In the genomic region with DNA sequence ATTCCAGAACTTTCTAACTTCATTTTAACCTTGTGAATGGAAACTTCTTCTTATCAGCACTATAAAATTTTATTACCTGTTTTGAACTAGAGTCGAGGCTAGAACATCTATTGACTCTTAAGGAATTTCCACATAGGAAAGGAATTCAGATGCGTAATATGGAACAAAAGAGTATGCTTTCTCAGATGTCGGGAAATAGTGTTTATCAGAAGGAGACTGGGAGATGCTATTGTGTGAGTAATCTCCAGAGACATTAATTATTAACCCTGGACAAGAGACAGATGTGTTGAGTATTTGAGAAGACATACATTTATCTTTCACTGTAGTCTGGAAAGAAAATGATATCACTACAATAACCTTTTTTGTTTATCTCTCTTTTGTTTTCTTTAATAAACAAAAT, we compare ENCODE assay signal across 22 mouse cellular contexts.
DNase-seq lines count a peak whose midpoint lies in the region; ATAC-seq and TF ChIP-seq lines count a peak whose summit lies in the region.
"Had no signal": no experiment of that assay in that cellular context is flagged by ENCODE, and none has a peak within 500 bp of the region (broad histone marks: within the 10 kb centered on the region; RNA-seq: fewer than 3 reads in every experiment).

No protein-coding gene starts in this region.

- H3K4me3 ChIP-seq in intestine, embryonic 16.5 days (ENCODE audit: low read length) = no peak overlapping the region
- H3K4me3 ChIP-seq in intestine, embryonic 15.5 days (replicated peaks) = no peak overlapping the region
- H3K4me3 ChIP-seq in intestine, postnatal 0 days (ENCODE audit: low read depth, low read length) = no peak overlapping the region

- no peak overlapping the region for H3K9ac ChIP-seq in intestine, embryonic 16.5 days (ENCODE audit: low read depth, low read length)
- no peak overlapping the region for H3K9ac ChIP-seq in intestine, embryonic 15.5 days
- no peak overlapping the region for H3K9ac ChIP-seq in intestine, postnatal 0 days (ENCODE audit: low read depth, low read length)

- CTCF ChIA-PET in Patski (lab: Charles Lee) = no interaction called here

- no peaks in the 10 kb centered on the region for H3K36me3 ChIP-seq in intestine, embryonic 16.5 days (ENCODE audit: control insufficient read depth, insufficient read depth, low read length)
- no peaks in the 10 kb centered on the region for H3K36me3 ChIP-seq in intestine, embryonic 15.5 days
- H3K36me3 ChIP-seq in intestine, postnatal 0 days (ENCODE audit: control insufficient read depth, insufficient read depth) = no peaks in the 10 kb centered on the region
- H3K36me3 ChIP-seq: G1E had no signal

- POLR2A ChIA-PET in Patski (lab: Charles Lee) = no interaction called here

- ATAC-seq in intestine, embryonic 16.5 days = peak; percentile 79
- no peak; the same call in 1 of the 2 replicates for ATAC-seq in intestine, embryonic 15.5 days
- peak; percentile 51 for ATAC-seq in Patski
- ATAC-seq in intestine, postnatal 0 days = peak; percentile 28; the same call in 1 of the 2 replicates
- no peak for ATAC-seq in inflammation-experienced regulatory T-cells, adult 6 months
- ATAC-seq in erythroblast, adult 5-6 weeks (replicated peaks; ENCODE audit: low FRiP score, poor library complexity, severe bottlenecking) = no peak
- ATAC-seq: activated CD4-positive, CD25-positive, alpha-beta regulatory T cell, adult 4 months; CD4-positive, CD25-positive, alpha-beta regulatory T cell, adult 4 months had no signal

- in situ Hi-C loops in Patski (cut with MboI; ENCODE audit: low pct_unique_long_range_greater_than_20kb) = no loop called here

- H3K9me3 ChIP-seq in intestine, embryonic 16.5 days (ENCODE audit: control insufficient read depth, low read length) = no peaks in the 10 kb centered on the region
- H3K9me3 ChIP-seq in intestine, embryonic 15.5 days = no peaks in the 10 kb centered on the region
- no peaks in the 10 kb centered on the region for H3K9me3 ChIP-seq in intestine, postnatal 0 days (ENCODE audit: control insufficient read depth)
- H3K9me3 ChIP-seq: G1E had no signal

- no peak overlapping the region for H3K4me2 ChIP-seq in intestine, embryonic 16.5 days (ENCODE audit: low read depth, low read length)
- no peak overlapping the region for H3K4me2 ChIP-seq in intestine, embryonic 15.5 days (replicated peaks)
- no peak overlapping the region for H3K4me2 ChIP-seq in intestine, postnatal 0 days (replicated peaks; ENCODE audit: low read depth)

- no peak for TF ChIP-seq CTCF in Patski (IDR thresholded peaks at IDR 0.05)
- no peak for TF ChIP-seq CTCF in intestine, postnatal 0 days (IDR thresholded peaks at IDR 0.05; ENCODE audit: low read depth)

- no peaks in the 10 kb centered on the region for H3K4me1 ChIP-seq in intestine, embryonic 16.5 days (ENCODE audit: control insufficient read depth, insufficient read depth, low read length)
- no peaks in the 10 kb centered on the region for H3K4me1 ChIP-seq in intestine, embryonic 15.5 days (replicated peaks)
- H3K4me1 ChIP-seq in intestine, postnatal 0 days (replicated peaks; ENCODE audit: control insufficient read depth, insufficient read depth, low read length) = no peaks in the 10 kb centered on the region

- H3K27me3 ChIP-seq in intestine, embryonic 16.5 days (replicated peaks; ENCODE audit: control insufficient read depth, insufficient read depth, low read length) = no peaks in the 10 kb centered on the region
- H3K27me3 ChIP-seq in intestine, embryonic 15.5 days (replicated peaks) = no peaks in the 10 kb centered on the region
- no peaks in the 10 kb centered on the region for H3K27me3 ChIP-seq in Patski
- 0 out of 2 replicates have a peak, but pooled peaks cover 10% of the 10 kb centered on the region for H3K27me3 ChIP-seq in intestine, postnatal 0 days (replicated peaks; ENCODE audit: control insufficient read depth, insufficient read depth, low read length)
- H3K27me3 ChIP-seq: CH12.LX had no signal

- no peak overlapping the region for H3K27ac ChIP-seq in intestine, embryonic 16.5 days (ENCODE audit: low read length)
- no peak overlapping the region for H3K27ac ChIP-seq in intestine, embryonic 15.5 days
- H3K27ac ChIP-seq in intestine, postnatal 0 days (ENCODE audit: low read depth, low read length) = no peak overlapping the region

- DNase-seq in Patski (ENCODE audit: low read depth, low spot score) = no peak
- DNase-seq in large intestine, adult 2 months (ENCODE audit: low read depth, low spot score) = peak; percentile 47
- no peak for DNase-seq in spleen, postnatal 14 days (ENCODE audit: low spot score in 2 of 2)
- DNase-seq: adrenal gland, adult 2 months; adrenal gland, adult 8-10 months; adrenal gland, postnatal 10 days; adrenal gland, postnatal 14 days; adrenal gland, postnatal 25 days; adrenal gland, postnatal 36 days; B cell, adult 2 months; cerebellum, adult 11 months; cerebellum, adult 11-12 months; cerebellum, adult 18-20 months had no signal

- WGBS in intestine, embryonic 16.5 days = 44% methylated on average over 3 of the region's 3 CpGs
- WGBS in intestine, embryonic 15.5 days = 47% methylated on average over 3 of the region's 3 CpGs
- 29% methylated on average over 3 of the region's 3 CpGs for WGBS in intestine, postnatal 0 days
- WGBS in large intestine, adult 2 months = 19% methylated on average over 3 of the region's 3 CpGs

Comparison
In these comparisons a context has a peak if more than half of its experiments do, and no peak if none do; other contexts are left out.
1. ATAC-seq: peak in intestine, embryonic 16.5 days (single experiment), Patski (single experiment) and intestine, postnatal 0 days (single experiment); none in intestine, embryonic 15.5 days (single experiment), inflammation-experienced regulatory T-cells, adult 6 months (single experiment) and erythroblast, adult 5-6 weeks (single experiment).